Mouse (Mus musculus): Measurements from ENCODE around the gene Socs2.

Socs2 gene

DNA sequence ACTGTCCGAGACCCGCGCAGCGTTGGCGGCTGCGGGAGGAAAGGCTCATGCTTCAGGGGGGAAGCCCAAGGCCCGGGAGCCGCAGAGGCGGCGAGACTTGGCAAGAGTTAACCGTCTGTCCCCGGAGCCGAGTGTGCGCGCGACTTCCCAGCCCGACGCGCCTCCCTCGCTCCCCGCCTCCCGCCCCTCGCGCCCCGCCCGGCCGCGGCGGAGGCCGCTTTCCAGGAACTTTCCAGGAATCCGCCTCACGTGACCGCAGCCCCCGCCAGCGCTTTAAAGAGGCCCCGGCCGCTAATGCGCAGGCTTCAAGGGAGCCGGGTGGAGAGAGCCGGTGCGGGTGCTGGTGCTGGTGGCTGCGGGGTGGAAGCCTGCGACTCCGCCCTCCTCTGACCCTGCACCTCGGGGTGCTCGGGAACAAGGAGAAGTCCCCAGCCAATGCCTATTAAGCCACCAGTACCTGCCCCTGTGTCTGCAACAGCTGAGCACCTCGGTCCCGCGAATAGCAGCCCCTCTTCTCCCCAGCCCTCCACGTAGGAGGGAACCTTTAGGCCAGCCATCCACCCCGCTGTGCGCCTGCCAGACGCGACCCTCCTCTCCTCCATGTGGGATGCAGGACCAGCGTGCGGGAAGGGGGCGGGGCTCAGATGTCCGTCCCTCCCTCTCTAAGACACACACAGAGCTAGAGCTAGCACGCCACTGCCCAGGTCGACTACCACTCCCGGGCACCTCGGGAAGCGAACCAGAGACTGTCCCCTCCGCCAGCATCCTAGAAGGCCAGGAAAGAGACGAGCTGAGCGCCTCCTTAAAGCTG, at the start of gene Socs2:
Socs2 (minus strand) TSS at position 496 of the 811 bp plus-strand sequence.
- DNase-seq: peak; percentile 95

DNA sequence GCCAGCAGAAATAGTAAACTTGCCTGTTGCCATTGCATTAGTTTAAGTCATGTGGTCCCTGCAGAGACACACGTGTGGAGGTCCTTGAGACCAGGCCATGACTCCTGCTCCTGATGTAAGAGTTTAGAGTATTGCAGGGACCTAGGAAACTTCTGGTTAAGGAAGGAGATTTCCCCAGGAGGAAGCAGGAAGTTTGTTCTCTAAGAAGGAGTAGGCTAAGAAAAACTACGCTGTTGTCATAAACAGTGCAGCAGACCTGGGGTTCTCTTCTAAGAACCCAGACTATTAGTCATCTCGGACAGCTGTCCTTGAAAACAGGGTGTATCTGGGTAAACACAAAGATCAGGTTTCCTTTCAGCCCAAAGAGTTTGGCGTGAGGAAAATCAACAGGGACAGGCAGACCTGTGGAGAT, 48.5 kb upstream of the Socs2 start:
- DNase-seq: peak; percentile 5

DNA sequence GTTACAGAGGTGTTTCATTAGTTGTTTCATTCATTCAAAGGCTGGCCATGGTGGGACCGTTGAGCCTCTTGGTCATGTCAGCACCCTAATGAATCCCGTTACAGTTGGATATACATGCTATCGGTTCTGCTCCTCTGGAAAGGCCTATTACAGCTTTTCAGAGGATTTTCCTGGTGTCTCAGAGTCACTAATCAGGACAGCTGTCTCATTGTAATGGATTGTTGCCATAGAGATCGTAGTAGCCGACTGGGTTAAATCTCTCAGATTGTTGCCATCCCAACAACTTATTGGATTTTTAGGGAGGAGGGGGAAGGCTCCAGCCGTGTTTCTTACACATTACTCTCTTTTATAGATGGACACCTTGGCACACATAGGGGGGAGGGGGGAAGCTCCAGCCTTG, 47.5 kb upstream of the Socs2 start:
- no peak for DNase-seq

GRCm38 (mm10) chr10:95462231-95462630, 45.3 kb upstream of the Socs2 start:
- no peak for DNase-seq

GRCm38 (mm10) chr10:95461053-95461553, 44.1 kb upstream of the Socs2 start:
- no peak for DNase-seq

DNA sequence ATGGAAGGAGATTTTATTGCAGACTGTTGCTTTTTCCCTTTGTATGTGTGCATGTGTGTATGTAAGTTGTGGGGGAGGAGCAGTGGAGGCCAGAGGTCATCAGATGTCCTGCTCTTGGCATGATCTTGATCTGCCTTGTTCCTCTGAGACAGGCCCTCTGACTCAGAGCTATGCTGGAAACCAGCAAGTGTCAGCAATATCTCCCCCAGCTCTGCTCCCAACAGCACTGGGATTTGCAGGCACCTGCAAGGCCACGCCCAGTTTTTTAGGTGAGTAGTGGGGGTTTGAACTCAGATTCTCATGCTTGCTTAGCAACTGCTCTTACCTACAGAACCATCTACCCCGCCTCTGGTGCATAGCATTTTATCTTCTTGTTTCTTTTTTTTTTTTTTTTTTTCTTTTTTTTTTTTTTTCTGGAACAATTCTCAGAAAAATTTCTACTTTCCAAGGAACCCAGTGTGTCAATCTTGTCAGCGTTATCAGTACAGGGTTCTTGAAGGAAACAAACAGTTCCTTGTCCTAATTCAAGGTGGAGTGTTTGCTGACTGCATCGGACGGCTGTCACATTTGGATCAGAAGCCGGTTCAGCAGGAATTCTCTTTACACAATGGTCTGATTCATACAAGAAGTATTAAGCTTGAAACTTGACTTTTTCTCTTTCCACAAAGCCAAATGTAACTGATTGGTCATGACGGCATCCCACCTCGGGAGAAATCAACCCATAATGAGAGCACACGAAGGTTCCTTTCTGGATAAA, 41.2 kb upstream of the Socs2 start:
- DNase-seq: peak; percentile 12

DNA sequence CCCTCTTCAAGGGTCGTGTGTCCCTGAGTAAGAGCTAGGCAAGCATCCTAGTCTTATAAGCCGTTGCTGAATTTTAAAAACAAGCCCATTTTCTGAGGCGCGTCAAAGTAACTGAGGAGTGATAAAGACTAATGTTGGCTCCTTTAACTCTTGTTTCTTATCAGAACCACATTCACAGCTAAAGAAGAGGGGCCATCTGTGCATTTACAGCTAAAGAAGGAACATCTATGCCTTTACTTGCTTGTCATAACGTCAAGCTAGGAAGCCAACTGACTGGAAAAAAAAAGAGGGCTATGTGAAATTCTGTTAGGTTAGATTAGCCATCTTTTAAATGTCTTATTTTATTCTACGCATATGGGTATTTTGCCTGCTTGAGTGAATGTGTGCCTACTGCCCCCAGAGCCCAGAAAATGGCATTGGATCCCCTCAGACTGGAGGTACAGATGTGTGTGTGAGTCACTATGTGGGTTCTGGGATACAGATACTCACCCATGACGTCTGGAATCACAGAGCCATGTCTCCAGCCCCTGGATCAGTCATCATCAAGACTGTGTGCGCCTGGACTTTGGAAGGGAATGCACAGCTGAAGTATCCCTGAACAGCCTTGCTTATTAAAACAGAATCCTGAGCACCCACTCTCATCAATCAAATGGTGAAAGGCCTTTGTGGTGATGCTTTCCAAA, 40.5 kb upstream of the Socs2 start:
- DNase-seq: no peak

DNA sequence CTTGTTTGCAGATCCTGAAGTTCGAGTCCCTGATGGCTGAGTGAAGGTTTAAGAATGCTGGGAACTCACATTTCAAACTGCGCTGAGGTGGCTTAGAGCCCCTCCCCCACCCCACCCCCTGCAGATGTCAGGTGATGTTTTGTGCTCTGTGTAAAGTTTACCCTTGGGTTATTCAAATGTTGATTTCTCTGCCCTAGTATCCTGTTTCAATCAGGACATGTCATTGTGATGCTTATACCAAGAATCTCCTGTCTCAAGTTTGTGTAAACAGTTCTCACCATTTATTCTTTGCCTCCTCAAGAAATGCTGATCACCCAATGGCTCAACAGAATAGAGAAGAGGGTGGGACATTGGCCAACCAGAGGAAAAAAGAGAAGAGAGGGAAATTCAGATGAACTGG, 39.1 kb upstream of the Socs2 start:
- no peak for DNase-seq

DNA sequence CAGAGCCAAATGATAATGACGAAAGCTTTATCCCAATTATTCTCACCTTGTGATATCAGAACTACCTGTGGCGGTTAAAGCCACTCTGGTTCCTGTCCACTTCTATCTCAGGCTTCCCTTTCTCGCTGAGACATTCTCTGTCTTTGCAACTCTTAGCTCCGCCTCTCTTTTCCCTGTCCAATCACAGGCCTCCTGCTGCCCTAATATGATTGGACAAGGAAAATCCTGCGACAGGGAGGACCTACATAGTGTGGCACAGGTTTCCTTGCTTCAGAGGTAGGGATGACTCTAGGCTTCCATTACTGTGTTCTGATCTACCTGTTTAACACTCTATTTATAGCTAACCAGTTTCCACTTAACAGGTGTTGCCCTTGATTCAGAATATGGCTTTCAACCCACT, 36.3 kb upstream of the Socs2 start:
- no peak for DNase-seq

- no peak for DNase-seq
Observed at GRCm38 (mm10) chr10:95449033-95449432, 32.1 kb upstream of the Socs2 start.

DNA sequence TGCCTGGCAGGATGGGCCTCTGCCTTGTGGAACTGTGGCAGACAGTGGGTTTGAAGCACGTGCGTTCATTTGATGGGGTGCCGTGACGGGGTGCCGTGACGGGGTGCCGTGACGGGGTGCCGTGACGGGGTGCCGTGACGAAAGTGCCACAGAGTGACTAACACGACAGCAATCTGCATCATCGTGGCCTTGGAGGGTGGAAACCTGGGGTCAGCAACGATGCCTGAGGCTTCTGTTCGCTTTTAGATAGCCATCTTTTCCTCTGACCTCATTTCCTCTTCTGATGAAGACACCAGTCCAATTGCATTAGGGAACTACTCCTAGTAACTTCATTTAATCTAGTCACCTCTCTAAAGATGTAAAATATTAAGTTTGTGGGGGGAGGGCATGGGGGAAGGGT, 31.0 kb upstream of the Socs2 start:
- no peak for DNase-seq

DNA sequence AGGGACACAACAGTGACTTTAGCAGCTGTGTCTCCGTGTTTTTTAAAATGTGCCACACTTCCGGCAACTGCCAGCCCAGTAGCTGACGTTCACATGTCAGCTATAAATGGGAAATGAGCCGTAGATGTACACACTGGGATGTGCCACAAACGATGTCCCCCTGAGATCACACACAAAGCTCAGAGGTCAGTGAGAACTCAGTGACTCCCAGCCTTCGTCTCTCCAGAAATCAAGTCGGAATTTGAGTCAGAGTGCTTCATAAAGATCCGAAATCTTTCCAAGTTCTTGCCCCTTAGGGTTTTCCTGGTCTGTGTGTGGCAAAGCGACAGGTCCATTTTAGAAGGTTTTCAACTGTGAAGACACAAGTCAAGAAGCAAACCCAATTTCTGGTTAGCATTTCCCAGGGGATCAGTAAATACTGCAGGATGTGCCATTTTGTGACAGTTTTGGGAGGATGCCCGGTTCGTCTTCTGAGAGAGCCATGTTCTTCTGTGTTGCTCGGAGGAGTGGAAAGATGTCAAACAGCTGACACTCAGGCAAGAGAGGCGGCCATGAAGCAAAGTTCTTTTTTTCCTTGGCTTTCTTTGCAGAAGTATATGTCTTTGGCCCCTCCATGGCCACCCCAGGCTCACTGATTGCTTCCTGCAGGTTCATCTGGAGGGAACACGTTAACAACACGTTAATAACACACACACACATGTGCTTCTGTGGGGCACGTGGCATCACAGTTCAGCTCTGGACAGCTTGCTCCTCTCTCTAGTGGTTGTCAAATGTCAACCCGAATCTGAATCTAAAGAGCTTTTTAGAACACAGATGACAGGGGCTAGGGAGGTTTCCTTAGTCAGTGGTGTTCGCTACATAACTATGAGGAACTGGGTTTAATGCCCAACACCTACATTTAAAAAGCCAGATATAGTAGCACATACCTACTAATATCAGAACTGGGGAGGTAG, 28.4 kb upstream of the Socs2 start:
- DNase-seq: peak; percentile 61

GRCm38 (mm10) chr10:95442334-95442733, 25.4 kb upstream of the Socs2 start:
- no peak for DNase-seq

- no peak for DNase-seq
Observed at GRCm38 (mm10) chr10:95440566-95440965, 23.6 kb upstream of the Socs2 start.

DNA sequence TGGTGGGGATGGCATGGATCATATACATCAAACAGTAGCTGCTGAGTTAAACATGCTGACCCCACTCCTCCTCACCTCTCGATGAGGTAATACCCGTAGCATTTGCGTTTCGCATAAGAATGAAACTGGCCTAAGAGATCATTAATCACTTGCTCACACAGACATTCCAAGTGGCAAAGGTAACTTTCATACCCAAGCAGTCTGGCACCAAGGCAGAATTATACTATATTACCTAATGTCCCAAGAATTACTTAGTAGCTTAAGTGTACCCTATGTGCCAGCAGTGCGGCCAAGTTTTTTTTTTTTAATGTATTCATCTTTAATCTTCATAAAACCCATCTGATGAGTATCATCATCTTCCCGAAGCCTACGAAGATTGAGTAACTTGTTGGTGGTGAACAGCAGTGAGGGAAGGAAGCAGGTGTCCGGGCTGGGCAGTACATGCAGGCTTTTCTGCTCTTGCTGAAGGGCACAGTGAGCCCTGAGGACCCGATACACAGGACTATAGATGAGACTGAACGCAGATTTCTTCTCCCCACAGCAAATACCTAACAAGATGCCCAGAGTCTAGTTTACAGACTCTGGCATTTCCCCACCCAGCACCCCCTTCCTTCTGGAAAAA, 22.8 kb upstream of the Socs2 start:
- no peak for DNase-seq

- DNase-seq: no peak
Observed at GRCm38 (mm10) chr10:95438941-95439340, 22.0 kb upstream of the Socs2 start.

DNA sequence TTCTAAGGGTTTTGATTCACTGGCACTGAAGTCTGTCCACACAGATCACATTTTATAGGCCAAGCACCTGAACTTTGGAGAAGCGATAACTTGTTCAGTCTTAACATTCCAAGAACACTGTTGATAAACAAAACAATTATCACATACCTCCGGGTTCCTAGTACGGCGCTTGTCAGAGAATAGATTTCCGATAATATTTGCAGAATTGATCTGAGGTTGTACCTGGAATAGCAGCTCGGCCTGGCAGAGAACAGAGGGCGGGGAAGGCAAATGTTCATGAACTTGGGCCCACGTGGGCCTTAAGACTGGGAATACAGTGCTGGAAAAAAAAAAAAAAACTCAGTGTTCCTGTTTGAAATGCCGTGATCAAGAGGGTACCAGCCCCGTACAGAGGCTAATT, 13.3 kb upstream of the Socs2 start:
- no peak for DNase-seq

GRCm38 (mm10) chr10:95429111-95429510, 12.1 kb upstream of the Socs2 start:
- no peak for DNase-seq

- no peak for DNase-seq
Observed at GRCm38 (mm10) chr10:95426207-95427115, 9.5 kb upstream of the Socs2 start.

GRCm38 (mm10) chr10:95422681-95423080, 5.7 kb upstream of the Socs2 start:
- no peak for DNase-seq

DNA sequence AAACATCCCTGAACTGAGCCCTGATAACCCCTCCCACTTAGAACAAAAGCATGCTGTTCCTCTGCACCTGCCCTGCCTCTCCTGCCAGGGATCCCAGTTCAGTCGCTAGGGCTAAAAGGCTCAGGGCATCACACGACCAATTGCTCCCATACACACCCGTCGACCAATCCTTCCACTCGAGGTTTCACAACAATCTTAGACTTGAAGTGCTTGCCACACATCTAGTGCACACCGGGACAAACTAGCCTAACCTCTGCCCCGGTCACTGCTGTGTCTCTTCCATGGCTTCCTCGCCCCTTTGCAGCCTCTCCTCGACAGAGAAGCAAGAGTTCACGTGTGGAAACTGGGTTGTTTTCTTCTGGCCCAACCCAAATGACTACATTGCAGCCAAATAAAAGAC, 3.3 kb upstream of the Socs2 start:
- no peak for DNase-seq
